Mouse (Mus musculus): ENCODE data around the gene Ints7. TPM values are rescaled to one million over a fixed set of nuclear protein-coding genes. Genes with fewer than 3 reads are reported as not detected.

Ints7 gene
- polyA plus RNA-seq, 1 experiment from 2014 or later, result 50.2 TPM

GRCm38 (mm10) chr1:191629170-191629636 is 53.8 kb downstream of the Ints7 start:
- H3K27me3 ChIP-seq (ENCODE audit: control insufficient read depth, insufficient read depth, low read length), result no peaks in the 10 kb centered on the region
- 39% methylated on average over 3 of the region's 3 CpGs for WGBS
- H3K27ac ChIP-seq (ENCODE audit: low read depth, low read length), result no peak overlapping the region
- H3K9ac ChIP-seq (ENCODE audit: low read depth, low read length), result no peak overlapping the region
- no peak overlapping the region for H3K4me3 ChIP-seq (ENCODE audit: low read depth, low read length)
- no peak overlapping the region for H3K4me2 ChIP-seq (replicated peaks; ENCODE audit: low read depth, low read length)
- H3K9me3 ChIP-seq (ENCODE audit: control insufficient read depth, low read length), result no peaks in the 10 kb centered on the region
- DNase-seq (ENCODE audit: low spot score) (no peak), ATAC-seq (ENCODE audit: low FRiP score) (no peak)
- no peaks in the 10 kb centered on the region for H3K36me3 ChIP-seq (ENCODE audit: control insufficient read depth, insufficient read depth, low read length)
- H3K4me1 ChIP-seq (replicated peaks; ENCODE audit: control insufficient read depth, insufficient read depth, low read length), result no peaks in the 10 kb centered on the region

- ATAC-seq (ENCODE audit: low FRiP score) (no peak), DNase-seq (ENCODE audit: low spot score) (no peak)
- Histone ChIP-seq H3K9ac (ENCODE audit: low read depth, low read length) (no peak overlapping the region), H3K36me3 (ENCODE audit: control insufficient read depth, insufficient read depth, low read length) (no peaks in the 10 kb centered on the region), H3K27ac (ENCODE audit: low read depth, low read length) (no peak overlapping the region), H3K4me3 (ENCODE audit: low read depth, low read length) (no peak overlapping the region), H3K9me3 (ENCODE audit: control insufficient read depth, low read length) (no peaks in the 10 kb centered on the region), H3K27me3 (ENCODE audit: control insufficient read depth, insufficient read depth, low read length) (no peaks in the 10 kb centered on the region), H3K4me2 (replicated peaks; ENCODE audit: low read depth, low read length) (no peak overlapping the region), H3K4me1 (replicated peaks; ENCODE audit: control insufficient read depth, insufficient read depth, low read length) (no peaks in the 10 kb centered on the region)
- WGBS, result 84% methylated on average over 6 of the region's 6 CpGs
These were observed 57.2 kb downstream of the Ints7 start for GRCm38 (mm10) chr1:191632511-191633095.

GRCm38 (mm10) chr1:191634116-191634515 is 58.7 kb downstream of the Ints7 start:
- Histone ChIP-seq H3K4me2 (replicated peaks; ENCODE audit: low read depth, low read length) (no peak overlapping the region), H3K4me3 (ENCODE audit: low read depth, low read length) (no peak overlapping the region), H3K36me3 (ENCODE audit: control insufficient read depth, insufficient read depth, low read length) (no peaks in the 10 kb centered on the region), H3K9me3 (ENCODE audit: control insufficient read depth, low read length) (no peaks in the 10 kb centered on the region), H3K27ac (ENCODE audit: low read depth, low read length) (no peak overlapping the region), H3K9ac (ENCODE audit: low read depth, low read length) (no peak overlapping the region), H3K4me1 (replicated peaks; ENCODE audit: control insufficient read depth, insufficient read depth, low read length) (no peaks in the 10 kb centered on the region), H3K27me3 (ENCODE audit: control insufficient read depth, insufficient read depth, low read length) (no peaks in the 10 kb centered on the region)
- DNase-seq (ENCODE audit: low spot score), result no peak
- WGBS, result 69% methylated on average over 2 of the region's 2 CpGs
- no peak for ATAC-seq (ENCODE audit: low FRiP score)

GRCm38 (mm10) chr1:191638404-191638803 is 63.0 kb downstream of the Ints7 start:
- 72% methylated on average over 2 of the region's 2 CpGs for WGBS
- Histone ChIP-seq H3K4me2 (replicated peaks; ENCODE audit: low read depth, low read length) (no peak overlapping the region), H3K4me1 (replicated peaks; ENCODE audit: control insufficient read depth, insufficient read depth, low read length) (no peaks in the 10 kb centered on the region), H3K27ac (ENCODE audit: low read depth, low read length) (no peak overlapping the region), H3K9ac (ENCODE audit: low read depth, low read length) (no peak overlapping the region), H3K36me3 (ENCODE audit: control insufficient read depth, insufficient read depth, low read length) (no peaks in the 10 kb centered on the region), H3K4me3 (ENCODE audit: low read depth, low read length) (no peak overlapping the region), H3K9me3 (ENCODE audit: control insufficient read depth, low read length) (no peaks in the 10 kb centered on the region), H3K27me3 (ENCODE audit: control insufficient read depth, insufficient read depth, low read length) (no peaks in the 10 kb centered on the region)
- ATAC-seq (ENCODE audit: low FRiP score) (no peak), DNase-seq (ENCODE audit: low spot score) (no peak)

GRCm38 (mm10) chr1:191639200-191639807 is 63.9 kb downstream of the Ints7 start:
- H3K4me1 ChIP-seq (replicated peaks; ENCODE audit: control insufficient read depth, insufficient read depth, low read length), result no peaks in the 10 kb centered on the region

GRCm38 (mm10) chr1:191640146-191640545 is 64.7 kb downstream of the Ints7 start:
- H3K4me3 ChIP-seq (ENCODE audit: low read depth, low read length), result no peak overlapping the region
- ATAC-seq (ENCODE audit: low FRiP score) (no peak), DNase-seq (ENCODE audit: low spot score) (no peak)
- no peaks in the 10 kb centered on the region for H3K4me1 ChIP-seq (replicated peaks; ENCODE audit: control insufficient read depth, insufficient read depth, low read length)
- H3K9me3 ChIP-seq (ENCODE audit: control insufficient read depth, low read length), result no peaks in the 10 kb centered on the region
- H3K27ac ChIP-seq (ENCODE audit: low read depth, low read length), result no peak overlapping the region
- no peak overlapping the region for H3K4me2 ChIP-seq (replicated peaks; ENCODE audit: low read depth, low read length)
- 79% methylated on average over 2 of the region's 2 CpGs for WGBS
- no peaks in the 10 kb centered on the region for H3K27me3 ChIP-seq (ENCODE audit: control insufficient read depth, insufficient read depth, low read length)
- no peak overlapping the region for H3K9ac ChIP-seq (ENCODE audit: low read depth, low read length)
- no peaks in the 10 kb centered on the region for H3K36me3 ChIP-seq (ENCODE audit: control insufficient read depth, insufficient read depth, low read length)

More at GRCm38 (mm10) chr1:191639200-191639807, 63.9 kb downstream of the Ints7 start:
- Histone ChIP-seq H3K9ac (ENCODE audit: low read depth, low read length) (no peak overlapping the region), H3K27ac (ENCODE audit: low read depth, low read length) (no peak overlapping the region), H3K36me3 (ENCODE audit: control insufficient read depth, insufficient read depth, low read length) (no peaks in the 10 kb centered on the region), H3K4me3 (ENCODE audit: low read depth, low read length) (no peak overlapping the region), H3K4me2 (replicated peaks; ENCODE audit: low read depth, low read length) (no peak overlapping the region), H3K27me3 (ENCODE audit: control insufficient read depth, insufficient read depth, low read length) (no peaks in the 10 kb centered on the region), H3K9me3 (ENCODE audit: control insufficient read depth, low read length) (no peaks in the 10 kb centered on the region)
- ATAC-seq (ENCODE audit: low FRiP score), result no peak
- 63% methylated on average over 3 of the region's 3 CpGs for WGBS
- DNase-seq (ENCODE audit: low spot score), result no peak

GRCm38 (mm10) chr1:191640848-191641247 is 65.4 kb downstream of the Ints7 start:
- DNase-seq (ENCODE audit: low spot score), result no peak
- Histone ChIP-seq H3K4me1 (replicated peaks; ENCODE audit: control insufficient read depth, insufficient read depth, low read length) (no peaks in the 10 kb centered on the region), H3K9ac (ENCODE audit: low read depth, low read length) (no peak overlapping the region), H3K9me3 (ENCODE audit: control insufficient read depth, low read length) (no peaks in the 10 kb centered on the region), H3K36me3 (ENCODE audit: control insufficient read depth, insufficient read depth, low read length) (no peaks in the 10 kb centered on the region), H3K4me2 (replicated peaks; ENCODE audit: low read depth, low read length) (no peak overlapping the region), H3K4me3 (ENCODE audit: low read depth, low read length) (no peak overlapping the region), H3K27ac (ENCODE audit: low read depth, low read length) (no peak overlapping the region), H3K27me3 (ENCODE audit: control insufficient read depth, insufficient read depth, low read length) (no peaks in the 10 kb centered on the region)
- ATAC-seq (ENCODE audit: low FRiP score), result no peak
- 61% methylated on average over 3 of the region's 3 CpGs for WGBS

GRCm38 (mm10) chr1:191641438-191641837 is 66.0 kb downstream of the Ints7 start:
- no peaks in the 10 kb centered on the region for H3K9me3 ChIP-seq (ENCODE audit: control insufficient read depth, low read length)
- no peaks in the 10 kb centered on the region for H3K36me3 ChIP-seq (ENCODE audit: control insufficient read depth, insufficient read depth, low read length)
- ATAC-seq (ENCODE audit: low FRiP score) (no peak), DNase-seq (ENCODE audit: low spot score) (peak; percentile 31)
- H3K27me3 ChIP-seq (ENCODE audit: control insufficient read depth, insufficient read depth, low read length), result no peaks in the 10 kb centered on the region
- no peak overlapping the region for H3K4me2 ChIP-seq (replicated peaks; ENCODE audit: low read depth, low read length)
- no peaks in the 10 kb centered on the region for H3K4me1 ChIP-seq (replicated peaks; ENCODE audit: control insufficient read depth, insufficient read depth, low read length)
- 0% methylated on average over 2 of the region's 2 CpGs for WGBS
- H3K4me3 ChIP-seq (ENCODE audit: low read depth, low read length), result no peak overlapping the region
- no peak overlapping the region for H3K9ac ChIP-seq (ENCODE audit: low read depth, low read length)
- no peak overlapping the region for H3K27ac ChIP-seq (ENCODE audit: low read depth, low read length)

GRCm38 (mm10) chr1:191642903-191643302 is 67.5 kb downstream of the Ints7 start:
- Histone ChIP-seq H3K9ac (ENCODE audit: low read depth, low read length) (no peak overlapping the region), H3K9me3 (ENCODE audit: control insufficient read depth, low read length) (no peaks in the 10 kb centered on the region), H3K27me3 (ENCODE audit: control insufficient read depth, insufficient read depth, low read length) (no peaks in the 10 kb centered on the region), H3K27ac (ENCODE audit: low read depth, low read length) (no peak overlapping the region), H3K36me3 (ENCODE audit: control insufficient read depth, insufficient read depth, low read length) (no peaks in the 10 kb centered on the region), H3K4me2 (replicated peaks; ENCODE audit: low read depth, low read length) (no peak overlapping the region), H3K4me1 (replicated peaks; ENCODE audit: control insufficient read depth, insufficient read depth, low read length) (no peaks in the 10 kb centered on the region), H3K4me3 (ENCODE audit: low read depth, low read length) (no peak overlapping the region)
- WGBS, result 66% methylated on average over 4 of the region's 4 CpGs
- ATAC-seq (ENCODE audit: low FRiP score) (no peak), DNase-seq (ENCODE audit: low spot score) (no peak)
